Mouse (Mus musculus): ENCODE measurements around the gene Celf2. TPM values are rescaled to one million over a fixed set of nuclear protein-coding genes. Genes with fewer than 3 reads are reported as not detected.

Gene Celf2
- polyA plus RNA-seq, 1 experiment from 2014 or later: 52.6 TPM

DNA sequence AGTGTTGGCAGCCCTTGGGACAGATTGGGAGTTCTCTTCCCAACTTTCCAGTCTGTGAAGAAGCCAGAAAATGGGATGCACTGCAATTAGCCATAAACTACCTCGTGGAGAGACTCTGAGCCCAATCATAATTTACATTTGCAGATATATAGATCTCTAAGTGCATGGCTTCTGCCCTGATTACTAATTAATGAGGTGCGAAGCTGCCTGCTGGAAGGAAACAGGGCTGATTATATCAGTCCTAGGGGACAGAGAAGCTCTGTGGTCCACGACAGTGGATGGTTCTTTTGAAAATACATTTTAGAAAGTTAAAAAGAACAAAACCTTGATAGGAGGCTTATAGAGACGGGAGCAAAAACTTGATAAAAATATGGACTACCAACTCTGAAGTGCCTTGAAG, 885.6 kb downstream of the Celf2 start:
- no peaks in the 10 kb centered on the region for H3K36me3 ChIP-seq (ENCODE audit: control insufficient read depth, insufficient read depth, low read length)
- no peak overlapping the region for H3K4me2 ChIP-seq (ENCODE audit: low read depth, low read length)
- H3K27ac ChIP-seq (ENCODE audit: low read length): no peak overlapping the region
- no peaks in the 10 kb centered on the region for H3K4me1 ChIP-seq (ENCODE audit: control insufficient read depth, insufficient read depth, low read length)
- no peak overlapping the region for H3K9ac ChIP-seq (ENCODE audit: low read length)
- H3K9me3 ChIP-seq (replicated peaks; ENCODE audit: control insufficient read depth, low read length): no peaks in the 10 kb centered on the region
- no peak for ATAC-seq (ENCODE audit: insufficient read depth, low FRiP score)
- no peak overlapping the region for H3K4me3 ChIP-seq (replicated peaks; ENCODE audit: low read length)
- no peaks in the 10 kb centered on the region for H3K27me3 ChIP-seq (ENCODE audit: control insufficient read depth, insufficient read depth, low read length)
- WGBS: 71% methylated on average over 4 of the region's 4 CpGs

DNA sequence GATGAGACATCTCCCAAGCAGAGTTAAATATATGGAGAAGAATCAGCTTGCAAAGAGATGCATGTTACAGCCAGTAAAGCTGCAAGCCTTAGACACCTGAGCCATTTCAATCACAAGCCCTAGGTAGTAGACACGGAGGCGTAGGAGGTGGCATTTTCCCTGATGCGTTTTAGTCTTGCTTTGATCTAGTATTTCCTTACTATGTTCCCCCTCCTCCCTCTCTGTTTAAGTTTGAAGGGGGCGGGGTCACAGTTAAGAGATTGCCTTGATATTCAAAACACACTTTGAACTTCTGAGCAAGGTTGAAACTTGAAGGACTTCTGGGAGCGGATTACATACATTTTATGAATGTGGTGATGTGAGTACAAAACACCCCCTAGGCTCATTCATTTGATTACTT, 887.3 kb downstream of the Celf2 start:
- Histone ChIP-seq H3K36me3 (ENCODE audit: control insufficient read depth, insufficient read depth, low read length) (no peaks in the 10 kb centered on the region), H3K9ac (ENCODE audit: low read length) (no peak overlapping the region), H3K4me1 (ENCODE audit: control insufficient read depth, insufficient read depth, low read length) (no peaks in the 10 kb centered on the region), H3K9me3 (replicated peaks; ENCODE audit: control insufficient read depth, low read length) (no peaks in the 10 kb centered on the region), H3K27ac (ENCODE audit: low read length) (no peak overlapping the region), H3K4me3 (replicated peaks; ENCODE audit: low read length) (no peak overlapping the region), H3K4me2 (ENCODE audit: low read depth, low read length) (no peak overlapping the region), H3K27me3 (ENCODE audit: control insufficient read depth, insufficient read depth, low read length) (no peaks in the 10 kb centered on the region)
- ATAC-seq (ENCODE audit: insufficient read depth, low FRiP score): no peak
- 53% methylated on average over 5 of the region's 5 CpGs for WGBS

DNA sequence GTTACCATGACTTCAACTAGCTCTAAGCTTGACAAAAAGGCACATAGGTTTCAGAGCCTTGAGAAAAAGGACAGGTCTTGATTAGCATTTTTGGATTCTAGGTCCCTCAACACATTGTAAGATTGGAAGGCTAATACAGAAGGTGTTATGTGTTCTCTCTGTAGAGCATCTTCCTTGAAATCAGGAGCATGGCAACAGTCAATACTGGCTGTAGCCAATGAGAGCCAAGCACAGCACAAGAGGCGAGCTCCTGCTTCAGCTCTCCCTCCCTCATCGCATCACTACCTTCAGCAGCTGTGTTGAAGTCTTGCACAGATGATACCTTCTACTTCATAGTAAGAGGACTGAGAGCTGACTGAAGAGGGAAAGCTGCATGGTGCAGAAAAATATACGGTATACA, 890.5 kb downstream of the Celf2 start:
- Histone ChIP-seq H3K4me1 (ENCODE audit: control insufficient read depth, insufficient read depth, low read length) (no peaks in the 10 kb centered on the region), H3K9me3 (replicated peaks; ENCODE audit: control insufficient read depth, low read length) (no peaks in the 10 kb centered on the region), H3K27me3 (ENCODE audit: control insufficient read depth, insufficient read depth, low read length) (no peaks in the 10 kb centered on the region), H3K27ac (ENCODE audit: low read length) (no peak overlapping the region), H3K36me3 (ENCODE audit: control insufficient read depth, insufficient read depth, low read length) (no peaks in the 10 kb centered on the region), H3K4me3 (replicated peaks; ENCODE audit: low read length) (no peak overlapping the region), H3K4me2 (ENCODE audit: low read depth, low read length) (no peak overlapping the region), H3K9ac (ENCODE audit: low read length) (no peak overlapping the region)
- ATAC-seq (ENCODE audit: insufficient read depth, low FRiP score): no peak
- WGBS: 87% methylated on average over 3 of the region's 3 CpGs

DNA sequence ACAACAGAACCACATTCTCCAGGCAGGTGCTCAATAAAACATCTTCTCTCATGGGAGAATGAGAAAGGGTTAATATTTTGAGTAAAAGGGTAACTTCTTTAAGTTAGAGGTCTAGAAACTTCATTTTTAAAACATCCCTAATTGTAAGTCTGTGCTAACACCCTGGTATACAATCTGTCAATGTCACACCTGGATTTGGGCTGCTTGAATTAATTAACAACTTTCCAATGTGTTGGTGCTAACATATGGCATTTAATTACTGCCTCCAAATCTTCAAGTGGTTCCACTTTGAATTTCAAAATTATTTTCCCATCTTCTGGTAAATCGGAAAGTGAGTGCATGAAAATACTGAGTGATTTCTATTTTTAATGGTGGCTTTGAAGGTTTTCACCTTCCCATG, 890.9 kb downstream of the Celf2 start:
- H3K4me2 ChIP-seq (ENCODE audit: low read depth, low read length): no peak overlapping the region
- H3K36me3 ChIP-seq (ENCODE audit: control insufficient read depth, insufficient read depth, low read length): no peaks in the 10 kb centered on the region
- no peaks in the 10 kb centered on the region for H3K27me3 ChIP-seq (ENCODE audit: control insufficient read depth, insufficient read depth, low read length)
- H3K9ac ChIP-seq (ENCODE audit: low read length): no peak overlapping the region
- 92% methylated on average over 1 of the region's 1 CpGs for WGBS
- H3K27ac ChIP-seq (ENCODE audit: low read length): no peak overlapping the region
- H3K4me1 ChIP-seq (ENCODE audit: control insufficient read depth, insufficient read depth, low read length): no peaks in the 10 kb centered on the region
- no peaks in the 10 kb centered on the region for H3K9me3 ChIP-seq (replicated peaks; ENCODE audit: control insufficient read depth, low read length)
- no peak overlapping the region for H3K4me3 ChIP-seq (replicated peaks; ENCODE audit: low read length)
- no peak for ATAC-seq (ENCODE audit: insufficient read depth, low FRiP score)

DNA sequence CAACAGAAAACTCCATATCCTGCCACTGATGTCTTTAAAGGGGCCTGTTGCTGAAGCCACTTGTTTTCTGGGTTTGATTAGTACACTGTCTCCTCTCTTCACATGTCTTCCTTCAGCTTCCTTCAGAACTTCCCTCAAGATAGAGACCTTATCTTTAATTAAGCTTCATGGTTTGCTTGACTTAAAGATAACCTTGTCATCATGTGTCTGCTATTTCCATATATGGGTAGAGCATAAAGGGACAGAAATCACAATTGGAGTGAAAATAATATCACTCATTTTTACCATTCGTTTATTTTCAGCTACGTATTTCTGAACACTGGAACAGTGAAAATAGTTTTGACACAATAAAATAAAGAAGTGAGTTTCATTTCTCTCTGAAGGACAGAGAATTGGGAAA, 905.0 kb downstream of the Celf2 start:
- no peak overlapping the region for H3K9ac ChIP-seq (ENCODE audit: low read length)
- H3K9me3 ChIP-seq (replicated peaks; ENCODE audit: control insufficient read depth, low read length): no peaks in the 10 kb centered on the region
- H3K36me3 ChIP-seq (ENCODE audit: control insufficient read depth, insufficient read depth, low read length): no peaks in the 10 kb centered on the region
- H3K27ac ChIP-seq (ENCODE audit: low read length): no peak overlapping the region
- no peaks in the 10 kb centered on the region for H3K4me1 ChIP-seq (ENCODE audit: control insufficient read depth, insufficient read depth, low read length)
- H3K4me3 ChIP-seq (replicated peaks; ENCODE audit: low read length): no peak overlapping the region
- WGBS: 92% methylated on average over 2 of the region's 2 CpGs
- H3K4me2 ChIP-seq (ENCODE audit: low read depth, low read length): no peak overlapping the region
- ATAC-seq (ENCODE audit: insufficient read depth, low FRiP score): no peak
- H3K27me3 ChIP-seq (ENCODE audit: control insufficient read depth, insufficient read depth, low read length): no peaks in the 10 kb centered on the region

DNA sequence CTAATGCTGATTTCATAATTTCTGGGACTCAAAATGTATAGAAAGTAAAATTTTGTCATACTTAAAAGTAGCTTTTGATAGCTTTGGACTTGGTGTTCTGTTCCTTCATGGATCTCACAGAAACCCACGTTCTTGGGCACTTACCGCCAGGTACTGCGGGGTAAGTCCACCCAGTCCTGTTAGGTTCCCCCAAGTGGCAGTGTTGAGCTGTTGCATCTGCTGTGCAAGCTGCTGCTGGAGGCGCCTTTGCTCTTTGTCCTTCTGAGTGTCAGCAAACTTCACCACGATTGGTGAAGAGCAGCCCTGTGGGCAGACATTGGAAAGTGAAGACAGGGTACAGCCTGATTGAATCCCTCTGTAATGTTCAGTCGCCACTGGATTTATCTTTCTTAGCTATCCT, 905.5 kb downstream of the Celf2 start:
- no peak for ATAC-seq (ENCODE audit: insufficient read depth, low FRiP score)
- no peaks in the 10 kb centered on the region for H3K9me3 ChIP-seq (replicated peaks; ENCODE audit: control insufficient read depth, low read length)
- H3K27me3 ChIP-seq (ENCODE audit: control insufficient read depth, insufficient read depth, low read length): no peaks in the 10 kb centered on the region
- no peak overlapping the region for H3K4me2 ChIP-seq (ENCODE audit: low read depth, low read length)
- no peak overlapping the region for H3K4me3 ChIP-seq (replicated peaks; ENCODE audit: low read length)
- H3K9ac ChIP-seq (ENCODE audit: low read length): no peak overlapping the region
- H3K36me3 ChIP-seq (ENCODE audit: control insufficient read depth, insufficient read depth, low read length): no peaks in the 10 kb centered on the region
- H3K27ac ChIP-seq (ENCODE audit: low read length): no peak overlapping the region
- H3K4me1 ChIP-seq (ENCODE audit: control insufficient read depth, insufficient read depth, low read length): no peaks in the 10 kb centered on the region
- WGBS: 74% methylated on average over 6 of the region's 6 CpGs

DNA sequence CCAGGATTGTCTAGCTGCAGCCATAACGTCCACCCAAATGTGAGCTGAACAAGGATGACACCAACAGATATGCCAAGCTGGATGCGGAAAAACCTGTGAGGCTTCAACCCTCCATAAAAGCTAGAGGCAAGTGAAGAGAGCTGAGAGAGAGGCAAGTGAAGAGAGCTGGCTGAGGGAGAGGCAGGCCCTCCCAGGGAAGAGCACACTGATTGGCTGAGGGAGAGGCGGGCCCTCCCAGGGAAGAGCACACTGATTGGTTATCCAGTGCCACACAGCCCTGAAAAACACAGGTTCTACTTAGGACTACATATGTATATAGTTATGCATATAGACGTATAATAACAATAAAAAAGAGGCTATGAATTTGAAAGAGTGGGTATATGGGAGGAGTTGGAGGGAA, 907.2 kb downstream of the Celf2 start:
- Histone ChIP-seq H3K4me3 (replicated peaks; ENCODE audit: low read length) (no peak overlapping the region), H3K9ac (ENCODE audit: low read length) (no peak overlapping the region), H3K4me2 (ENCODE audit: low read depth, low read length) (no peak overlapping the region), H3K27ac (ENCODE audit: low read length) (no peak overlapping the region), H3K9me3 (replicated peaks; ENCODE audit: control insufficient read depth, low read length) (no peaks in the 10 kb centered on the region), H3K27me3 (ENCODE audit: control insufficient read depth, insufficient read depth, low read length) (no peaks in the 10 kb centered on the region), H3K4me1 (ENCODE audit: control insufficient read depth, insufficient read depth, low read length) (no peaks in the 10 kb centered on the region), H3K36me3 (ENCODE audit: control insufficient read depth, insufficient read depth, low read length) (no peaks in the 10 kb centered on the region)
- no peak for ATAC-seq (ENCODE audit: insufficient read depth, low FRiP score)
- 81% methylated on average over 4 of the region's 4 CpGs for WGBS

DNA sequence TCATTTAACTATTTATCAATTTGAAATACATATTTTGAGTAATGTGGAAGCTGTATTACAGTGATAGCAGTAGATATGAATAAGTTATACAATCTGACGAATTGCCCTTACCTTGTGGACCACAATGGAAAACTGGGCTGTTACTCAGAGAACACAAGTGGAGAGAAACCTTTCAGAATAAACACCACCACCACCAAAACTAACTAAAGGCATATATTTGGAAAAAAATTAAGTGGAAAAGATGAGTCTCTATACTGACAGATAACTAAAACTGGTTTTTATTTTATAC, 910.5 kb downstream of the Celf2 start:
- Histone ChIP-seq H3K27ac (ENCODE audit: low read length) (no peak overlapping the region), H3K36me3 (ENCODE audit: control insufficient read depth, insufficient read depth, low read length) (no peaks in the 10 kb centered on the region), H3K27me3 (ENCODE audit: control insufficient read depth, insufficient read depth, low read length) (no peaks in the 10 kb centered on the region), H3K4me1 (ENCODE audit: control insufficient read depth, insufficient read depth, low read length) (no peaks in the 10 kb centered on the region), H3K9ac (ENCODE audit: low read length) (no peak overlapping the region), H3K4me3 (replicated peaks; ENCODE audit: low read length) (no peak overlapping the region), H3K9me3 (replicated peaks; ENCODE audit: control insufficient read depth, low read length) (no peaks in the 10 kb centered on the region), H3K4me2 (ENCODE audit: low read depth, low read length) (no peak overlapping the region)
- no peak for ATAC-seq (ENCODE audit: insufficient read depth, low FRiP score)
- 80% methylated on average over 1 of the region's 1 CpGs for WGBS

DNA sequence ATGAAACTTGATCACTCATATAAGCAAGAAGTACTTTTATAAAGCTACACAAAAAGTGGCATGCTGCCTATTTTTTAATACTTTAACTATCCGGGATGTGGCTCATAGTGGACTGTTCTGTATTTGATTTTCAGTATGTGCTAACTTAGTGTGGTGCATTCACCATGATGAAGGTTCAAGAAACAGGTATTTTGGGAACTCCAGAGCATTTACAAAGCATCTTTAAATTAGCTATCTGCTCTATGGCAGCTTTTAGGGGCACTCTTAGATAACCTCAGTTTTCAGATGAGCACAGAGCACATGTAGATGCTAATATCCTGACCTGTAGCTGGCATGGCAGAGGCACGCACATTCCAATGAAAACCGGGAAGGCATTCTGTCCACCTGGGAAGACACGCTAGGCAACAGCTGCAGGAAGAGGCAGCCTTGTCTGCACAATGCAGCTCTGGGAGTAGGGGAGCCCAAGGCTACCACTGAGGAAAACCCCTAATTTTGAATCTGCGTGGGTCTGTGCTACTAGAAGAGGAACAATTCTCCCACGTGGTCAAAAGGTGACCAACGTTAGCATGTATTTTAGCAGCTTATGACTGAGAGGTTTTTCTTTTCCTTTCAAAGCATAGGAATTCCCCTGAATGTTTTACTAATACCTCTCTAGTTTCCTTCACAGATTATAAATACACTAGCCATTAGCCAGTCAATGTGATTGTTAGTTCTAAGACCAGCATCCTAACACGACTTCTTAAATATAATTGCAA, 911.1 kb downstream of the Celf2 start:
- Histone ChIP-seq H3K4me2 (ENCODE audit: low read depth, low read length) (no peak overlapping the region), H3K4me3 (replicated peaks; ENCODE audit: low read length) (no peak overlapping the region), H3K4me1 (ENCODE audit: control insufficient read depth, insufficient read depth, low read length) (no peaks in the 10 kb centered on the region), H3K36me3 (ENCODE audit: control insufficient read depth, insufficient read depth, low read length) (no peaks in the 10 kb centered on the region), H3K27ac (ENCODE audit: low read length) (no peak overlapping the region), H3K27me3 (ENCODE audit: control insufficient read depth, insufficient read depth, low read length) (no peaks in the 10 kb centered on the region), H3K9me3 (replicated peaks; ENCODE audit: control insufficient read depth, low read length) (no peaks in the 10 kb centered on the region), H3K9ac (ENCODE audit: low read length) (no peak overlapping the region)
- ATAC-seq (ENCODE audit: insufficient read depth, low FRiP score): no peak
- 77% methylated on average over 8 of the region's 8 CpGs for WGBS

DNA sequence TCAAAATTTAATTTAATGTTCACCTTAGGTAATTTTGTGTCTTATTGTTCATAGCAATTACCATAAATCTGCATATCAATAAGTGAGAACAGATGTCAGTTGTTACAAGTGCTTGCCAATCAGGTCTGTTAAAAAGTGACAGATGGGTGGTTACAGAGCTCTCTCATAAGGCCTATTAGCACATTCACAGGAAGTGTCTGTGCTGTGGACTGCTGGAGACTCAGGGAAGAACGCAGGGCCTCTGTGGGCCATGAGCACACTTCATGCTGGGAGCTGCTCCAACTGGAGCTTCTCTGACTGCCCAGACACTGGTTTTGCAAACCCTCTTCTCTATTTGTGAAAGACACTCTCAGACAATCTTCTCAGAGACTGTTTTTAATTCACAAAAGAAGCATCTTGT, 914.6 kb downstream of the Celf2 start:
- Histone ChIP-seq H3K4me2 (ENCODE audit: low read depth, low read length) (no peak overlapping the region), H3K27me3 (ENCODE audit: control insufficient read depth, insufficient read depth, low read length) (no peaks in the 10 kb centered on the region), H3K9me3 (replicated peaks; ENCODE audit: control insufficient read depth, low read length) (no peaks in the 10 kb centered on the region), H3K36me3 (ENCODE audit: control insufficient read depth, insufficient read depth, low read length) (no peaks in the 10 kb centered on the region), H3K9ac (ENCODE audit: low read length) (no peak overlapping the region), H3K4me3 (replicated peaks; ENCODE audit: low read length) (no peak overlapping the region), H3K4me1 (ENCODE audit: control insufficient read depth, insufficient read depth, low read length) (no peaks in the 10 kb centered on the region), H3K27ac (ENCODE audit: low read length) (no peak overlapping the region)
- no peak for ATAC-seq (ENCODE audit: insufficient read depth, low FRiP score)
- 38% methylated on average over 1 of the region's 1 CpGs for WGBS
